Mouse (Mus musculus): ENCODE results near the gene Slc25a21. TPM values are rescaled to one million over a fixed set of nuclear protein-coding genes. Genes with fewer than 3 reads are reported as not detected.

Slc25a21 gene
- polyA plus RNA-seq, 1 experiment from 2014 or later = 0.08 TPM

DNA sequence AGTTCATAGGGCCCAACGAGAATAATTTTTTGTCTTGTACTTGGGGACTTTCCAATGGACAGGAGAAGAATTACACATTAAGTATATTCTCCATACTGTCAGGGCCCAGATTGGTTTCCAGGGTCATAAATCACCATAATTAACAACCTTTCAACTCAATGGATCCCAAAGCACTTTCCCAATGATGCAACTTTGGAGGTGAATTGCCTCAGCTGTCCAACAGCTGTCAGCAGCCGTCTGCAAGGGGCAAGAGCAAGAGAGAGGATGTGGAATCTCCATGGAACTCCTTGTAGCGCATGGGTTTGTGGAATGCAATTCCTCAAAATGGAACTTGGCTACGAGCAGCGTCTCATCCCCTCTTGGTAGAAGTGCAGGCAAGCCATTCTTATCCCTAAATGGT, 302.3 kb downstream of the Slc25a21 start:
- H3K4me3 ChIP-seq (ENCODE audit: low read depth, low read length) = no peak overlapping the region
- no peak for ATAC-seq
- no peaks in the 10 kb centered on the region for H3K4me1 ChIP-seq (replicated peaks; ENCODE audit: control insufficient read depth, insufficient read depth, low read length)
- no peak for TF ChIP-seq CTCF (IDR thresholded peaks at IDR 0.05; ENCODE audit: low read depth)
- no peak overlapping the region for H3K9ac ChIP-seq (ENCODE audit: low read depth, low read length)
- 58% methylated on average over 5 of the region's 5 CpGs for WGBS
- no peaks in the 10 kb centered on the region for H3K9me3 ChIP-seq (ENCODE audit: control insufficient read depth)
- H3K36me3 ChIP-seq (ENCODE audit: control insufficient read depth, insufficient read depth) = no peaks in the 10 kb centered on the region
- H3K27me3 ChIP-seq (replicated peaks; ENCODE audit: control insufficient read depth, insufficient read depth, low read length) = no peaks in the 10 kb centered on the region
- H3K4me2 ChIP-seq (replicated peaks; ENCODE audit: low read depth) = no peak overlapping the region
- no peak overlapping the region for H3K27ac ChIP-seq (ENCODE audit: low read depth, low read length)

DNA sequence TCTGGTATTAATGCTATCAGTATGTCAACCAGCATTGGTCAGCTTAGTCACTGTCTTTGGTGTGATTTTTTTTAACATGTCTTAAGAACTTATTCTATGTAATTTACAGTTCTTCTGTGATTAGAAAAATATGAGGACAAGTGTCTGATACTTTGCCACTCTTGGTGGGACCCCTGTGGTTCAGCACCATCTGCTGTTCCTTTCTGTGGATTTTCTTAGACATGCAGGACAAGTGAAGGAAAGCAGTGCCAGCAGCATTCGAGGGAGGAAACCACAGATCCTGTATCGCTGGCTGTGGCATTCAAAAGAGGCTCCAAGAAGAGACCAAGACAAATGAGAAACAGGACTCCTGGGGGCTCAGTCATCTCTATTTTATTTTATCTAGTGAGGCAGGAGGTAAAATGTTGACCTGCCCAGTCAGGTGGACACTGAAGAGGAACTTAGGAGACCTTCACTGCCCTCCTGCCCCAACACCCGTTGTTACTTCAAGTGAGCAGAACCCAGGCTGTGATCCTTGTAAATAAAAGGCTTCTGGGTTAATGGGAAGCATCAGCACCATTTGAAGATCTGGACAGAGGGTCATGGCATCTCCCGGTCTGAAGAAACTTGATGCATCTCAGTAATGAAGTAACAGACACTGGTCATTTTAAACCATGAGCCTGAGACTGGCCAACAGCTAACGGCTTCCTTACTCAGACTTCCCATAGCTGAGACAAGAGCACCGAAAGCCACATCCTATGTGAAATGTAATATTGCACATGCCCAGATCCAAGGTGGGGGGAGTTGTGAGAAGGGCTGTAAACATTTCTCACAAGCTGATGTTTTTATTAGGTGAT, 306.2 kb downstream of the Slc25a21 start:
- no peak for TF ChIP-seq CTCF (IDR thresholded peaks at IDR 0.05; ENCODE audit: low read depth)
- H3K4me3 ChIP-seq (ENCODE audit: low read depth, low read length) = no peak overlapping the region
- no peak overlapping the region for H3K4me2 ChIP-seq (replicated peaks; ENCODE audit: low read depth)
- H3K9me3 ChIP-seq (ENCODE audit: control insufficient read depth) = no peaks in the 10 kb centered on the region
- H3K36me3 ChIP-seq (ENCODE audit: control insufficient read depth, insufficient read depth) = no peaks in the 10 kb centered on the region
- H3K4me1 ChIP-seq (replicated peaks; ENCODE audit: control insufficient read depth, insufficient read depth, low read length) = no peaks in the 10 kb centered on the region
- H3K27me3 ChIP-seq (replicated peaks; ENCODE audit: control insufficient read depth, insufficient read depth, low read length) = no peaks in the 10 kb centered on the region
- no peak for ATAC-seq
- 73% methylated on average over 6 of the region's 6 CpGs for WGBS
- H3K9ac ChIP-seq (ENCODE audit: low read depth, low read length) = no peak overlapping the region
- H3K27ac ChIP-seq (ENCODE audit: low read depth, low read length) = no peak overlapping the region

DNA sequence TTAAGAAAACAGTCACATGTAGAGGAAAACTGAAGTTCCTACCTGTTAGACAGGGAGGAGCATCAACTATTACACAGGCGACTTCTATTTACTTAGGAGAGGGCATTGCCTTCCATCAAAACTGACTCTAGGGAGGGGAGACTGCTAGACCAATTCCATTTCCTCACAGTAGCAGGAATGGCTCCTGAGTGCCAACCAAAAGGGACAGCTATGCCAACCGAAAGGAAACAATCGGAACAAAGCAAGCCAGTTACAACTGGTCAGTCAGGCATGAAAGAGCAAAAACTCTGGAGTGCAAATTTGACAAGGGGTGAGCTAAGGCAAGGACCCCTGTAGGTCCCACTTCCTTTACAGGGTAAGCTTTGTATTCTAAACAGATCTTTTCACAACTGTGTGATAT, 319.5 kb downstream of the Slc25a21 start:
- H3K36me3 ChIP-seq (ENCODE audit: control insufficient read depth, insufficient read depth) = no peaks in the 10 kb centered on the region
- H3K9me3 ChIP-seq (ENCODE audit: control insufficient read depth) = no peaks in the 10 kb centered on the region
- no peaks in the 10 kb centered on the region for H3K27me3 ChIP-seq (replicated peaks; ENCODE audit: control insufficient read depth, insufficient read depth, low read length)
- H3K9ac ChIP-seq (ENCODE audit: low read depth, low read length) = no peak overlapping the region
- 65% methylated on average over 3 of the region's 3 CpGs for whole genome bisulfite sequencing
- TF ChIP-seq CTCF (IDR thresholded peaks at IDR 0.05; ENCODE audit: low read depth) = no peak
- no peak overlapping the region for H3K4me3 ChIP-seq (ENCODE audit: low read depth, low read length)
- no peaks in the 10 kb centered on the region for H3K4me1 ChIP-seq (replicated peaks; ENCODE audit: control insufficient read depth, insufficient read depth, low read length)
- H3K4me2 ChIP-seq (replicated peaks; ENCODE audit: low read depth) = no peak overlapping the region
- ATAC-seq = no peak
- H3K27ac ChIP-seq (ENCODE audit: low read depth, low read length) = no peak overlapping the region

DNA sequence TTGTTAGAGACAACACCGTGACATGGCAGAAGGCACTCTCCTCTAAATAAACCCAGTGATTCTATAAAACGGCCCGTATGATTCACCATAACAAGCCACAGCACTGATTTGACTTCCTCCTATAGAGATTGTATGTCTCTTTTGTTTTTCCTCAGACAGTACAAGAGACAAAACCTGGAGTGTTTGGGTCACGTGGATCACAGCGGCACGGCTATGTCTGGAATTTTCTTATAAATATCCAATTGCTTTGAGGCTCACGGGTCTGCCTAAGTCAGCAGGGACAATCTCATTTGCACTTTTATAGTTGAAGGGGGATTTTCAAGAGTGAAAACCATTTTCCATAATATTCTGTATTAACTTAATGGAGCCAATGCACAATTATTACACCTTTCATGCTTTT, 320.7 kb downstream of the Slc25a21 start:
- TF ChIP-seq CTCF (IDR thresholded peaks at IDR 0.05; ENCODE audit: low read depth) = no peak
- Histone ChIP-seq H3K27ac (ENCODE audit: low read depth, low read length) (no peak overlapping the region), H3K4me3 (ENCODE audit: low read depth, low read length) (no peak overlapping the region), H3K4me1 (replicated peaks; ENCODE audit: control insufficient read depth, insufficient read depth, low read length) (no peaks in the 10 kb centered on the region), H3K36me3 (ENCODE audit: control insufficient read depth, insufficient read depth) (no peaks in the 10 kb centered on the region), H3K9me3 (ENCODE audit: control insufficient read depth) (no peaks in the 10 kb centered on the region), H3K27me3 (replicated peaks; ENCODE audit: control insufficient read depth, insufficient read depth, low read length) (no peaks in the 10 kb centered on the region), H3K4me2 (replicated peaks; ENCODE audit: low read depth) (no peak overlapping the region), H3K9ac (ENCODE audit: low read depth, low read length) (no peak overlapping the region)
- WGBS = 46% methylated on average over 7 of the region's 7 CpGs
- ATAC-seq = no peak

DNA sequence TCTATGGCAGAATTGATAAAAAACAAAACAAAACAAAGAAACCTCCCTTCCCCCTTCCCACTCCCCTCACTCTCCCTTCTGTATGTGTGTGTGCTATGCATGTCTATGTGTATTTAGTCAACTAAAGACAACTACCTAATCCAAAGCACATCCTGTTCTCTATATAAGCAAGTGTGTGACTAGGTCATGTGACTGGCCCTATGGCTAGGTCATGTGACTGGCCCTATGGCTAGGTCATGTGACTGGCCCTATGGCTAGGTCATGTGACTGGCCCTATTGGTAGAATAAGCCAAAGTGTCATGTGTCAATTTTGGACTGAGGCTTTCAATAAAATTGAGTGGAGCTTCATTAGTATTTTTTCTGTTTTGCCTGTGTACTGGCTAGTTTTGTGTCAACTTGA, 324.1 kb downstream of the Slc25a21 start:
- no peak overlapping the region for H3K9ac ChIP-seq (ENCODE audit: low read depth, low read length)
- H3K4me3 ChIP-seq (ENCODE audit: low read depth, low read length) = no peak overlapping the region
- H3K4me2 ChIP-seq (replicated peaks; ENCODE audit: low read depth) = no peak overlapping the region
- no peak overlapping the region for H3K27ac ChIP-seq (ENCODE audit: low read depth, low read length)
- no peak for ATAC-seq
- H3K36me3 ChIP-seq (ENCODE audit: control insufficient read depth, insufficient read depth) = no peaks in the 10 kb centered on the region
- H3K27me3 ChIP-seq (replicated peaks; ENCODE audit: control insufficient read depth, insufficient read depth, low read length) = no peaks in the 10 kb centered on the region
- no peak for TF ChIP-seq CTCF (IDR thresholded peaks at IDR 0.05; ENCODE audit: low read depth)
- H3K9me3 ChIP-seq (ENCODE audit: control insufficient read depth) = no peaks in the 10 kb centered on the region
- no peaks in the 10 kb centered on the region for H3K4me1 ChIP-seq (replicated peaks; ENCODE audit: control insufficient read depth, insufficient read depth, low read length)

DNA sequence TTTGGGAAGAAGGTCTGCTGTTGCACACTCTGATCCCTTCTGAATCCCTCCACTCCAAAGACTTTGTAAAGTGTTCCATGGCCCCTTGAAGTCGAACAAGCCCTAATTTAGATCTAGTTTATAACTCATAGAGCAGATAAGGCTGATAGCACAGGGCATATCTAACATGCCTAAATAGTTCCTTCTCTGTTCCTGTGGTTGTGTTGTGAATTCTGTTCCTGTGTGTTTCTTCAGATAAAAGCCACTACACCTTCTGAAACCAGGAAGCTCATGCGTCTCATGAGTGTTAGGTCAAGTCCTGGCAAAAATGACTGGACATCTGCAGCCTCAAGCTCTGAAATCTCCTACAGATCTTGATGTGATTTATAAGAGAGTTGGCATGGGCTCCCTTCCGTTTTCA, 326.7 kb downstream of the Slc25a21 start:
- H3K4me2 ChIP-seq (replicated peaks; ENCODE audit: low read depth) = no peak overlapping the region
- H3K4me1 ChIP-seq (replicated peaks; ENCODE audit: control insufficient read depth, insufficient read depth, low read length) = no peaks in the 10 kb centered on the region
- H3K4me3 ChIP-seq (ENCODE audit: low read depth, low read length) = no peak overlapping the region
- H3K36me3 ChIP-seq (ENCODE audit: control insufficient read depth, insufficient read depth) = no peaks in the 10 kb centered on the region
- ATAC-seq = no peak
- WGBS = 54% methylated on average over 3 of the region's 3 CpGs
- H3K27ac ChIP-seq (ENCODE audit: low read depth, low read length) = no peak overlapping the region
- TF ChIP-seq CTCF (IDR thresholded peaks at IDR 0.05; ENCODE audit: low read depth) = no peak
- no peaks in the 10 kb centered on the region for H3K27me3 ChIP-seq (replicated peaks; ENCODE audit: control insufficient read depth, insufficient read depth, low read length)
- H3K9ac ChIP-seq (ENCODE audit: low read depth, low read length) = no peak overlapping the region
- no peaks in the 10 kb centered on the region for H3K9me3 ChIP-seq (ENCODE audit: control insufficient read depth)
